Mouse (Mus musculus): ENCODE results near the gene Sh3rf1. TPM values are rescaled to one million over a fixed set of nuclear protein-coding genes. Genes with fewer than 3 reads are reported as not detected.

Gene Sh3rf1
- 19.8 and 22.3 TPM in 2 replicates for polyA plus RNA-seq (2015; fragmentation: Nextera tagmentation; extraction: Ambion mirVana)

GRCm38 (mm10) chr8:61223729-61224379 is at the start of gene Sh3rf1:
Sh3rf1 (plus strand) TSS chr8:61223872.
- no peaks in the 10 kb centered on the region for H3K36me3 ChIP-seq
- peak within 1 kb of the TSS; percentile 67 for H3K4me2 ChIP-seq
- H3K4me1 ChIP-seq (replicated peaks) = peaks cover 48% of the 10 kb centered on the region
- H3K4me3 ChIP-seq = peak within 1 kb of the TSS; percentile 73
- peak; percentile 90 for ATAC-seq (ENCODE audit: low read depth)
- under 1% methylated on average over 80 of the region's 84 CpGs for WGBS
- no peaks in the 10 kb centered on the region for H3K27me3 ChIP-seq
- peak within 1 kb of the TSS; percentile 87 for H3K27ac ChIP-seq (replicated peaks)
- H3K9me3 ChIP-seq = no peaks in the 10 kb centered on the region
- H3K9ac ChIP-seq = peak within 1 kb of the TSS; percentile 88

- H3K9ac ChIP-seq = no peak overlapping the region
- no peaks in the 10 kb centered on the region for H3K36me3 ChIP-seq
- no peaks in the 10 kb centered on the region for H3K27me3 ChIP-seq
- no peak overlapping the region for H3K4me2 ChIP-seq
- ATAC-seq (ENCODE audit: low read depth) = peak; percentile 63; the same call in 1 of the 2 replicates
- WGBS = 71% methylated on average over 7 of the region's 7 CpGs
- 0 out of 2 replicates have a peak overlapping the region, but pooled peaks have one; percentile 46 for H3K27ac ChIP-seq (replicated peaks)
- peaks cover 12% of the 10 kb centered on the region for H3K4me1 ChIP-seq (replicated peaks)
- H3K9me3 ChIP-seq = no peaks in the 10 kb centered on the region
- no peak overlapping the region for H3K4me3 ChIP-seq
Observed at GRCm38 (mm10) chr8:61173921-61174492, 49.7 kb upstream of the Sh3rf1 start.

- WGBS = 99% methylated on average over 2 of the region's 2 CpGs
- Histone ChIP-seq H3K36me3 (no peaks in the 10 kb centered on the region), H3K4me2 (no peak overlapping the region), H3K4me1 (replicated peaks) (peaks cover 16% of the 10 kb centered on the region), H3K27ac (replicated peaks) (no peak overlapping the region), H3K9me3 (no peaks in the 10 kb centered on the region), H3K4me3 (no peak overlapping the region), H3K27me3 (no peaks in the 10 kb centered on the region), H3K9ac (no peak overlapping the region)
- ATAC-seq (ENCODE audit: low read depth) = no peak
Observed at GRCm38 (mm10) chr8:61175876-61176275, 47.8 kb upstream of the Sh3rf1 start.

GRCm38 (mm10) chr8:61177680-61178593 is 45.7 kb upstream of the Sh3rf1 start:
- Histone ChIP-seq H3K27me3 (no peaks in the 10 kb centered on the region), H3K4me1 (replicated peaks) (peaks cover 16% of the 10 kb centered on the region), H3K27ac (replicated peaks) (no peak overlapping the region), H3K4me3 (no peak overlapping the region), H3K9ac (no peak overlapping the region), H3K36me3 (no peaks in the 10 kb centered on the region), H3K4me2 (no peak overlapping the region), H3K9me3 (no peaks in the 10 kb centered on the region)
- 83% methylated on average over 12 of the region's 12 CpGs for WGBS
- ATAC-seq (ENCODE audit: low read depth) = no peak

GRCm38 (mm10) chr8:61178594-61179140 is 45.0 kb upstream of the Sh3rf1 start:
- 0 out of 2 replicates have a peak, but pooled peaks have one; percentile 19 for ATAC-seq (ENCODE audit: low read depth)
- no peaks in the 10 kb centered on the region for H3K9me3 ChIP-seq
- H3K4me3 ChIP-seq = no peak overlapping the region
- no peaks in the 10 kb centered on the region for H3K36me3 ChIP-seq
- H3K27me3 ChIP-seq = no peaks in the 10 kb centered on the region
- 52% methylated on average over 11 of the region's 11 CpGs for WGBS
- no peak overlapping the region for H3K27ac ChIP-seq (replicated peaks)
- H3K9ac ChIP-seq = no peak overlapping the region
- no peak overlapping the region for H3K4me2 ChIP-seq
- peaks cover 14% of the 10 kb centered on the region for H3K4me1 ChIP-seq (replicated peaks)

- Histone ChIP-seq H3K4me3 (no peak overlapping the region), H3K36me3 (no peaks in the 10 kb centered on the region), H3K9me3 (no peaks in the 10 kb centered on the region), H3K4me1 (replicated peaks) (peaks cover 6% of the 10 kb centered on the region), H3K4me2 (no peak overlapping the region), H3K27me3 (no peaks in the 10 kb centered on the region), H3K9ac (no peak overlapping the region), H3K27ac (replicated peaks) (no peak overlapping the region)
- WGBS = 83% methylated on average over 2 of the region's 2 CpGs
- no peak for ATAC-seq (ENCODE audit: low read depth)
Observed at GRCm38 (mm10) chr8:61181592-61181991, 42.1 kb upstream of the Sh3rf1 start.

GRCm38 (mm10) chr8:61182020-61182419 is 41.7 kb upstream of the Sh3rf1 start:
- Histone ChIP-seq H3K9ac (no peak overlapping the region), H3K27ac (replicated peaks) (no peak overlapping the region), H3K36me3 (no peaks in the 10 kb centered on the region), H3K27me3 (no peaks in the 10 kb centered on the region), H3K9me3 (no peaks in the 10 kb centered on the region), H3K4me3 (no peak overlapping the region), H3K4me2 (no peak overlapping the region), H3K4me1 (replicated peaks) (peaks cover 6% of the 10 kb centered on the region)
- ATAC-seq (ENCODE audit: low read depth) = no peak
- 93% methylated on average over 4 of the region's 4 CpGs for WGBS

- Histone ChIP-seq H3K9me3 (no peaks in the 10 kb centered on the region), H3K9ac (no peak overlapping the region), H3K4me2 (no peak overlapping the region), H3K4me1 (replicated peaks) (no peaks in the 10 kb centered on the region), H3K4me3 (no peak overlapping the region), H3K36me3 (no peaks in the 10 kb centered on the region), H3K27ac (replicated peaks) (no peak overlapping the region), H3K27me3 (no peaks in the 10 kb centered on the region)
- 76% methylated on average over 5 of the region's 5 CpGs for WGBS
- ATAC-seq (ENCODE audit: low read depth) = no peak
Observed at GRCm38 (mm10) chr8:61185274-61186198, 38.1 kb upstream of the Sh3rf1 start.

- 86% methylated on average over 5 of the region's 5 CpGs for WGBS
- Histone ChIP-seq H3K4me1 (replicated peaks) (no peaks in the 10 kb centered on the region), H3K36me3 (no peaks in the 10 kb centered on the region), H3K27ac (replicated peaks) (no peak overlapping the region), H3K9me3 (no peaks in the 10 kb centered on the region), H3K9ac (no peak overlapping the region), H3K27me3 (no peaks in the 10 kb centered on the region), H3K4me3 (no peak overlapping the region), H3K4me2 (no peak overlapping the region)
- no peak for ATAC-seq (ENCODE audit: low read depth)
Observed at GRCm38 (mm10) chr8:61194306-61194925, 29.3 kb upstream of the Sh3rf1 start.

- Histone ChIP-seq H3K27ac (replicated peaks) (no peak overlapping the region), H3K9me3 (no peaks in the 10 kb centered on the region), H3K9ac (no peak overlapping the region), H3K4me3 (no peak overlapping the region), H3K27me3 (no peaks in the 10 kb centered on the region), H3K4me1 (replicated peaks) (no peaks in the 10 kb centered on the region), H3K36me3 (no peaks in the 10 kb centered on the region), H3K4me2 (no peak overlapping the region)
- whole genome bisulfite sequencing = 77% methylated on average over 6 of the region's 6 CpGs
- ATAC-seq (ENCODE audit: low read depth) = no peak
Observed at GRCm38 (mm10) chr8:61200254-61200887, 23.3 kb upstream of the Sh3rf1 start.
